ENCODE assay signal across 7 mouse cellular contexts in the genomic region with DNA sequence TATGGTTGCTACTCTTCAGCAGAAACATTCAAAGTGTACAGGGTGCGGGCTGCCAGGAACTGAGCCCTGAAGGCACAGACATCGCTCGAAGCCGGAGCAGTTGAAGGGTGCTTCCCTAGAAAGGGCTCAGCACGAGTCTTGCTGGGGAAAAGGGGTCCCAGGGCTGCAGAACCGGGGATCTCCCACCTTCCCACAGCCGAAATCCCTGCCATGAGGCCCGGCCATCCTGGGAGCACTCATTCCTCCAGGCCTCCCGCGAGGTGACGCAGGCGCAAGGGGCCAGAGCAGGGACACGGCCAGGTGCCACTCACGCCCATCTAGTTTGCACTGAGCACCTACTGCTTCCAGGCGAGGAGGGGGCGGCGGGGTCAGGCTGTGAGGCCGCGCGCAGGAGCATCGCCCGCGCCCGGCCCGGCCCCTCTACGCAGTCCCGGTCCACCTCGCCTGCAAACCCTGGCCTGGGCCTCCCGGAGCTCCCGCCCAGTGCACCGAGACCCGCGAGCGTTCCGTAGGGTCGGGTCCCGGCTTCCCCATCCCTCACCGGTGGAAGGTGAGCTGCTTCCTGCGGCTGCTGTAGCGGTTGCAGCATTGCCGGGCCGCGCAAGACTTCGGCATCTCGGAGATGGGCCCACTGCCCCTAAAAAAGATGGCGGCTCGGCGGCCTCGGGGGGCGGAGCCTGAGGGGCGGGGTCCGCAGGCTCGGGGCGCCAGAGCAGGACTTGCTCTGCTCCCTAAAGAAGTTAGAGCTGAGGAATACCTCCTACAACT. TPM values are rescaled to one million over a fixed set of nuclear protein-coding genes. Genes with fewer than 3 reads are reported as not detected.
A peak's percentile ranks its signal among the peaks of the same experiment; 100 is the strongest.
DNase-seq lines count a peak whose midpoint lies in the region; ATAC-seq and TF ChIP-seq lines count a peak whose summit lies in the region.

A gene (minus strand): TSS at position 656 of the 768 bp plus-strand sequence.

- H3K36me3 ChIP-seq in intestine, embryonic 14.5 days (ENCODE audit: control insufficient read depth, insufficient read depth, low read length), result peaks cover 39% of the 10 kb centered on the region
- peaks cover 67% of the 10 kb centered on the region for H3K36me3 ChIP-seq in midbrain, embryonic 10.5 days

- TF ChIP-seq POLR2A in cortical plate, adult 2 months (IDR thresholded peaks at IDR 0.05; ENCODE audit: extremely low read depth, insufficient read depth, low read length), result 0 out of 2 replicates have a peak, but pooled peaks have one; percentile 42

- H3K4me3 ChIP-seq in cortical plate, adult 2 months (ENCODE audit: insufficient read depth, low read length), result peak within 1 kb of the TSS; percentile 94
- peak within 1 kb of the TSS; percentile 63 for H3K4me3 ChIP-seq in intestine, embryonic 14.5 days (ENCODE audit: low read depth, low read length)
- peak within 1 kb of the TSS; percentile 97 for H3K4me3 ChIP-seq in midbrain, embryonic 10.5 days

- H3K27ac ChIP-seq in cortical plate, adult 2 months (ENCODE audit: insufficient read depth, low read length), result peak within 1 kb of the TSS; percentile 80
- peak within 1 kb of the TSS; percentile 82 for H3K27ac ChIP-seq in intestine, embryonic 14.5 days (ENCODE audit: low read depth)
- H3K27ac ChIP-seq in midbrain, embryonic 10.5 days (replicated peaks), result peak within 1 kb of the TSS; percentile 96

- TF ChIP-seq CTCF in cortical plate, adult 2 months (IDR thresholded peaks at IDR 0.05; ENCODE audit: extremely low read depth, insufficient read depth, low read length), result no peak

- H3K27me3 ChIP-seq in intestine, embryonic 14.5 days (replicated peaks; ENCODE audit: control insufficient read depth, insufficient read depth, low read length), result no peaks in the 10 kb centered on the region
- H3K27me3 ChIP-seq in midbrain, embryonic 10.5 days (ENCODE audit: low read depth, poor library complexity, severe bottlenecking), result no peaks in the 10 kb centered on the region

- 2% methylated on average over 53 of the region's 54 CpGs for WGBS in intestine, embryonic 14.5 days
- WGBS in midbrain, embryonic 10.5 days, result under 1% methylated on average over 54 of the region's 54 CpGs

- intact Hi-C loops in gastrocnemius, postnatal 36 days (cut with DNase I), result no loop called here
- intact Hi-C loops in left cerebral cortex, postnatal 4 days (cut with DNase I), result no loop called here

- peak within 1 kb of the TSS; percentile 91 for H3K4me2 ChIP-seq in intestine, embryonic 14.5 days (ENCODE audit: low read length)

- peaks cover 2% of the 10 kb centered on the region; the same call in 1 of the 2 replicates for H3K4me1 ChIP-seq in cortical plate, adult 2 months (ENCODE audit: control insufficient read depth, insufficient read depth, low read length)
- H3K4me1 ChIP-seq in intestine, embryonic 14.5 days (replicated peaks; ENCODE audit: control insufficient read depth, insufficient read depth, low read length), result peaks cover 16% of the 10 kb centered on the region
- peaks cover 52% of the 10 kb centered on the region for H3K4me1 ChIP-seq in midbrain, embryonic 10.5 days

- DNase-seq in adrenal gland, adult (ENCODE audit: inconsistent age in 2 of 2, low spot score in 1 of 2), result peak; percentile 88 to 96
- peak; percentile 73 to 83 for DNase-seq in gastrocnemius, postnatal 36 days
- DNase-seq in intestine, embryonic 14.5 days (ENCODE audit: low spot score), result peak; percentile 88
- DNase-seq in left cerebral cortex, postnatal 4 days, result peak; percentile 80
- peak; percentile 84 for DNase-seq in midbrain, embryonic 10.5 days (ENCODE audit: low spot score)
- DNase-seq in right cerebral cortex, postnatal 4 days, result peak; percentile 82

- peak within 1 kb of the TSS; percentile 73 for H3K9ac ChIP-seq in intestine, embryonic 14.5 days (ENCODE audit: low read length)

- no peaks in the 10 kb centered on the region for H3K9me3 ChIP-seq in intestine, embryonic 14.5 days (ENCODE audit: control insufficient read depth, low read length)
- H3K9me3 ChIP-seq in midbrain, embryonic 10.5 days (replicated peaks), result no peaks in the 10 kb centered on the region

- peak; percentile 79 for ATAC-seq in intestine, embryonic 14.5 days (replicated peaks; ENCODE audit: low FRiP score, low TSS enrichment, low read depth)

RNA-seq across cellular contexts. Expression of the gene that starts here (rescaled TPM):
- 29.7 and 31.5 TPM in 2 replicates for polyA plus RNA-seq in cortical plate, adult 2 months (2012; rRNA removed)
- total RNA-seq in gastrocnemius, postnatal 36 days (2021), result 10 to 100 TPM; 28.8 to 35.8 TPM
- 29.8 and 34.0 TPM in 2 replicates for polyA plus RNA-seq in intestine, embryonic 14.5 days (2014; fragmentation: Nextera tagmentation; extraction: Ambion mirVana)
- total RNA-seq in left cerebral cortex, postnatal 4 days (2021), result 10 to 100 TPM; 29.2 to 33.0 TPM
- polyA plus RNA-seq in midbrain, embryonic 10.5 days (2016; fragmentation: Nextera tagmentation; extraction: Ambion mirVana), result 32.1 and 36.2 TPM in 2 replicates

Comparison
In these comparisons a context has a peak if more than half of its experiments do, and no peak if none do; other contexts are left out.
1. Peak in every context shown above with its lines: DNase-seq, ATAC-seq, H3K4me3 ChIP-seq and H3K27ac ChIP-seq.